Mouse (Mus musculus) embryonic facial prominence, embryonic 13.5 days (tissue): ENCODE measurements around the gene Keap1. TPM values are rescaled to one million over a fixed set of nuclear protein-coding genes. Genes with fewer than 3 reads are reported as not detected.
A peak's percentile ranks its signal among the peaks of the same experiment; 100 is the strongest.
"Not testable (repeated sequence)": the region's sequence is repeated elsewhere in the genome, so short reads cannot be mapped to it uniquely, and the experiment has no call there.

ENCODE experiments used
- ATAC-seq: fragments of 200-750 bp; cut with Nextera tagmentation; 2 replicates; pipeline ENCODE4 v1.8.0; 2017; ENCODE audit warnings: low read depth; ENCODE audit not compliant: insufficient number of reproducible peaks, insufficient read depth, low FRiP score, low TSS enrichment
- H3K27ac ChIP-seq: fragments of 300-500 bp; sonication (generic); 2 replicates; pipeline ENCODE4 v1.5.1; 2015; ENCODE audit warnings: moderate library complexity, mild to moderate bottlenecking, inconsistent platforms
- H3K27me3 ChIP-seq: fragments of 300-500 bp; sonication (generic); 2 replicates; pipeline ENCODE4 v1.6.1; 2015; ENCODE audit warnings: mild to moderate bottlenecking, inconsistent platforms
- H3K36me3 ChIP-seq: fragments of 300-500 bp; sonication (generic); 2 replicates; pipeline ENCODE4 v1.6.1; 2015; ENCODE audit warnings: mild to moderate bottlenecking, inconsistent platforms
- H3K4me1 ChIP-seq: fragments of 300-500 bp; sonication (generic); 2 replicates; pipeline ENCODE4 v1.6.1; 2015; ENCODE audit warnings: inconsistent platforms
- H3K4me2 ChIP-seq: fragments of 300-500 bp; sonication (generic); 2 replicates; pipeline ENCODE4 v1.6.1; 2015; ENCODE audit warnings: moderate library complexity, mild to moderate bottlenecking, inconsistent platforms
- H3K4me3 ChIP-seq: fragments of 300-500 bp; sonication (generic); 2 replicates; pipeline ENCODE4 v1.5.1; 2015; ENCODE audit warnings: mild to moderate bottlenecking, inconsistent platforms
- H3K9ac ChIP-seq: fragments of 300-500 bp; sonication (generic); 2 replicates; pipeline ENCODE4 v1.6.1; 2015; ENCODE audit warnings: mild to moderate bottlenecking, inconsistent platforms
- H3K9me3 ChIP-seq: fragments of 300-500 bp; sonication (generic); 2 replicates; pipeline ENCODE4 v1.6.1; 2016; ENCODE audit warnings: inconsistent platforms
- WGBS: fragments of 180-500 bp; shearing (Covaris S2); methylation state at CpG from one replicate; pipeline ENCODE4 v1.1.7; 2015; ENCODE audit warnings: mixed read lengths; 5-methylcytosine and 5-hydroxymethylcytosine counted together
- polyA plus RNA-seq: library from polyadenylated mRNA; unstranded; fragments of >200 nt; fragmentation: Nextera tagmentation; extraction: Ambion mirVana; gene quantifications from 2 replicates; pipeline ENCODE4 v1.2.1, GENCODE M21; 2015

The Keap1 gene
- polyA plus RNA-seq, 1 experiment from 2014 or later = 70.7 TPM

DNA sequence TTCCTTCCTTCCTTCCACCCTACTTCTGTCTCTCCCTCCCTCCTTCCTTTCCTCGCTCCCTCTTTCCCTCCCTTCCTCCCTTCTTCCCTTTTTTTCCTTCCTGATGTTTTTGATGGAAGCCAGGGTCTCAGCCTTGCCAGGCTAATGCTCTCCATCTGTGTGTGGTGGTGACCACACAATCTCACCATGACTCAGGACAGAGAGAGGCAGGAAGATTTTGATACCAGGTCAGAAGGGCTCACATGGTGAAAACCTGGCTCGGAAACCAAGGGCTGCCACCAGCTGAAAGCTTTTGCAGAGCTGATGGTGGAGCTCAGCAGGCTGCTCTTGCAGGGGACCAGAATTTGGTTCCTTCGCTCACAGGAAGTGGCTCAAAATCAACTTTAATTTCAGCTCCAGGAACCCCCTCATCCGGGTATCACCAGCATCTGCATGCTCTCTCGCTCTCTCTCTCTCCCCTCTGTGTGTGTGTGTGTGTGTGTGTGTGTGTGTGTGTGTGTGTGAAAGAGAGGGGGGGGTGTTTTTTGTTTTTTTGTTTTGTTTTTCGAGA is 21.4 kb upstream of the Keap1 start:
- Histone ChIP-seq H3K4me2 (no peak overlapping the region), H3K9ac (no peak overlapping the region), H3K27me3 (no peaks in the 10 kb centered on the region), H3K36me3 (no peaks in the 10 kb centered on the region), H3K4me3 (no peak overlapping the region), H3K9me3 (no peaks in the 10 kb centered on the region), H3K4me1 (peaks cover 7% of the 10 kb centered on the region), H3K27ac (no peak overlapping the region)
- ATAC-seq = no peak
- 60% methylated on average over 6 of the region's 6 CpGs for WGBS

- not testable (repeated sequence) for H3K36me3 ChIP-seq, H3K4me2 ChIP-seq, H3K27ac ChIP-seq, ATAC-seq, H3K9ac ChIP-seq, H3K9me3 ChIP-seq, H3K4me1 ChIP-seq, H3K4me3 ChIP-seq
- 76% methylated on average over 4 of the region's 4 CpGs for WGBS
- H3K27me3 ChIP-seq = peaks cover 10% of the 10 kb centered on the region; the same call in 1 of the 2 replicates
These were observed 17.2 kb upstream of the Keap1 start for GRCm38 (mm10) chr9:21256349-21256748.

DNA sequence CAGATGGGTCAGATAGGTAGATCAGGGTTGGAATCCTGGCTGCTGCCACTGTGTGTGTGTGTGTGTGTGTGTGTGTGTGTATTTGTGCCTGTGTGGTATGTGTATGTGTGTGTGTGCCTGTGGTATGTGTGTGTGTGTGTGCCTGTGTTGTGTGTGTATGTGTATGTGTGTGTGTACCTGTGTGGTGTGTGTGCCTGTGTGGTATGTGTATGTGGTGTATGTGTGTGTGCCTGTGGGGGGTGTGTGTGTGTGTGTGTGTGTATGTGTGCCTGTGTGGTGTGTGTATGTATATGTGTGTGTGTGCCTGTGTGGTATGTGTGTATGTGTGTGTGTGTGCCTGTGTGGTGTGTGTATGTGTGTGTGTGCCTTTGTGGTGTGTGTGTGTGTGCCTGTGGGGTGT is 15.5 kb upstream of the Keap1 start:
- no peak for ATAC-seq
- Histone ChIP-seq H3K27ac (no peak overlapping the region), H3K9ac (no peak overlapping the region)

DNA sequence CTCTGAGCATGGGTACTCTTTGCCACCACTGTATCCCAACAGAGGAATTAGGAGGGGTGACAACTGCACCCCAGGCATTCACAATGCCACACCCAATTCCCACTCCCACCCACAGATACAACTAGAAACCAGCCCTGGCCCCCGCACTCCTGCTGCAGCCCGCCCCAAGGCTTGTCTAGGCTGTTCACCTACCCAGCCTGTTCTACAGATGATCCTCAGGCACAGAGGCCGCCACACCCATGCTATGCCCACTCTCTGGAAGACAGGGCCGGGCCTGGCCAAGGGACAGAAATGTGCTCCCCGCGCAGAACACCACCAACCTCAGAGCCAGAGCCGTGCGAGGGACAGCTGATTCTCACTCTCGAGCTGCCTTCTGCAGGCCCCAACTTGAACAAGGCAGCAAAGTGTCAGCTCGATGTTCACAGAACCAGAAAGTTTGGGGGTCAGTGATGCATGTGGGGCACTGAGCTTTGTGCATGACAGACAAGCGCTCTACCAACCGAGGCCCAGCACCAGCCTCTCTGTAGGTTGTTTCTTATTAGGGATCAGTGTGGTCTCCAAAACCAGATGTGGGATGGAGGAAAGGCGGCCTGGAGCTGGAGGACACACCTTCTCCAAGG is 12.1 kb upstream of the Keap1 start:
- Histone ChIP-seq H3K4me1 (peaks cover 16% of the 10 kb centered on the region), H3K9ac (0 out of 2 replicates have a peak overlapping the region, but pooled peaks have one; percentile 11), H3K27me3 (peaks cover 60% of the 10 kb centered on the region), H3K27ac (peak overlapping the region; percentile 48; the same call in 1 of the 2 replicates), H3K9me3 (no peaks in the 10 kb centered on the region), H3K4me2 (0 out of 2 replicates have a peak overlapping the region, but pooled peaks have one; percentile 11), H3K4me3 (no peak overlapping the region), H3K36me3 (no peaks in the 10 kb centered on the region)
- WGBS = 58% methylated on average over 13 of the region's 13 CpGs
- peak; percentile 28; the same call in 1 of the 2 replicates for ATAC-seq

More for the DNA sequence above, 15.5 kb upstream of the Keap1 start:
- Histone ChIP-seq H3K4me2 (no peak overlapping the region), H3K36me3 (no peaks in the 10 kb centered on the region), H3K4me3 (no peak overlapping the region), H3K4me1 (peaks cover 9% of the 10 kb centered on the region), H3K9me3 (no peaks in the 10 kb centered on the region), H3K27me3 (peaks cover 26% of the 10 kb centered on the region)

DNA sequence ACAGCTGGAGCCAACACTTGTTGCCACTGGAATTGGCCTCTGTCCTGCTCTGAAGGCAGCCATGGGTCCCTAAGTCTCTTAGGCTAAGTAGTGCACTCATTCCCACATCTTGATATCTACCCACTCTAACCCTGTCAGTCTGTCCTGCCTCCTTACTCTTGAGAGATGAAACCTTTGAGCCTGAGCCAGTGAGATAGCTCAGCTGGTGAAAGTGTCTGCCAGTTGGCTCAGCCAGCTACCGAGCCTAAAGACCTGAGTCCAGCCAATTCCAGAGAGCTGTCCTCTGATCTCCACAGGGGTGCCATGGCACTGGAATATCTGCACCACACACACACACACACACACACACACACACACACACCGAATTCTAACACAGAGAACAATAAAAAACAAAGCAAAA is 11.3 kb upstream of the Keap1 start:
- no peak overlapping the region for H3K9ac ChIP-seq
- H3K27me3 ChIP-seq = peaks cover 67% of the 10 kb centered on the region
- peaks cover 16% of the 10 kb centered on the region for H3K4me1 ChIP-seq
- H3K27ac ChIP-seq = no peak overlapping the region
- no peaks in the 10 kb centered on the region for H3K36me3 ChIP-seq
- ATAC-seq = no peak
- no peak overlapping the region for H3K4me3 ChIP-seq
- no peaks in the 10 kb centered on the region for H3K9me3 ChIP-seq
- no peak overlapping the region for H3K4me2 ChIP-seq
- 72% methylated on average over 2 of the region's 2 CpGs for WGBS

- no peak overlapping the region for H3K4me3 ChIP-seq
- ATAC-seq = no peak
- H3K9ac ChIP-seq = no peak overlapping the region
- 42% methylated on average over 17 of the region's 17 CpGs for WGBS
- H3K4me1 ChIP-seq = peaks cover 22% of the 10 kb centered on the region
- H3K27ac ChIP-seq = no peak overlapping the region
- no peaks in the 10 kb centered on the region for H3K36me3 ChIP-seq
- no peaks in the 10 kb centered on the region for H3K9me3 ChIP-seq
- H3K4me2 ChIP-seq = no peak overlapping the region
- H3K27me3 ChIP-seq = peaks cover 74% of the 10 kb centered on the region
These were observed 10.7 kb upstream of the Keap1 start for GRCm38 (mm10) chr9:21249629-21250508.

DNA sequence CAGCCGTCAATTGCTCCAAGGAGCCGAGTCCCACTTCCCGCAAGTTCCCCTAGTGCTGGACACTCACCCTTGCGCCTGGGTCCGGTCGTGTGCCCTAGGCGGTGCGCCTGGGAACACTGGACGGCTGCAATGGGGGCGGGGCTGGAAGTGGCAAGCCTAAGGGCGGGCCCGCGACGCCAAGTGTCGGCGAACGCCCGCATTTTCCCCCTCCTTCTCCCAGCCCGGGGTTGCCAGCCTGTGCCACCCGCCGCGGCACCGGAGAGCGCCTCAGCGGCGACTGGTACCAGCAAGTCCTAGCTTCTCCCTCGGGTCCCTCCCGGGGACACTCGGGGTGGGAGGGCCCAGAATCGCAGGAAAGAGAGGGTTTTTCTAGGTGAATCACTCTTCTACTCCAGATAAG is 9.2 kb upstream of the Keap1 start, which contains the start of gene S1pr5:
Gene S1pr5, minus strand, starts transcription at position 118 of the 400 bp plus-strand sequence.
- H3K9ac ChIP-seq = peak within 1 kb of the TSS; percentile 57
- WGBS = under 1% methylated on average over 30 of the region's 30 CpGs
- no peak within 1 kb of the TSS for H3K27ac ChIP-seq
- H3K27me3 ChIP-seq = peaks cover 89% of the 10 kb centered on the region
- no peaks in the 10 kb centered on the region for H3K36me3 ChIP-seq
- ATAC-seq = no peak
- H3K4me2 ChIP-seq = peak within 1 kb of the TSS; percentile 55
- H3K9me3 ChIP-seq = no peaks in the 10 kb centered on the region
- peaks cover 34% of the 10 kb centered on the region for H3K4me1 ChIP-seq
- H3K4me3 ChIP-seq = peak within 1 kb of the TSS; percentile 29

DNA sequence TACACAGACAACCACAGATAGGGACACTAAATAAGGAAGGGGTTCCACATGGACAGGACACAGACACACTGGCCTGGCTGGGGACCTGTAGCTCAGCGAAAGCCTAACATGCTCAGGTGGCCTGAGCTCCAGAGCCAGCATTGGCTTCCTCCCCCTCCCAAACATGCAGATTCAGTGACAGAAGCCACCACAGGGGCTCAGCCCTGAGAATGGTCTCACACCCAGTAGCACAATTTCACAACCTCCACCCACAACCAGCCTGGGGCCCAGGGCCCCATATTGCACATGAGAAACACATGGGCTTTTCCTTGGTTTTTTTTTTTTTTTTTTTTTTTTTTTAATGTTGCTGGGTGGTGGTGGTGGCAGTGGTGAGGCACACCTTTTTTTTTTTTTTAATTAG is 7.2 kb upstream of the Keap1 start:
- H3K36me3 ChIP-seq = no peaks in the 10 kb centered on the region
- H3K4me2 ChIP-seq = no peak overlapping the region
- H3K27me3 ChIP-seq = peaks cover 97% of the 10 kb centered on the region
- ATAC-seq = no peak
- H3K9me3 ChIP-seq = no peaks in the 10 kb centered on the region
- WGBS = 60% methylated on average over 1 of the region's 1 CpGs
- no peak overlapping the region for H3K4me3 ChIP-seq
- H3K4me1 ChIP-seq = peaks cover 34% of the 10 kb centered on the region
- no peak overlapping the region for H3K27ac ChIP-seq
- no peak overlapping the region for H3K9ac ChIP-seq

DNA sequence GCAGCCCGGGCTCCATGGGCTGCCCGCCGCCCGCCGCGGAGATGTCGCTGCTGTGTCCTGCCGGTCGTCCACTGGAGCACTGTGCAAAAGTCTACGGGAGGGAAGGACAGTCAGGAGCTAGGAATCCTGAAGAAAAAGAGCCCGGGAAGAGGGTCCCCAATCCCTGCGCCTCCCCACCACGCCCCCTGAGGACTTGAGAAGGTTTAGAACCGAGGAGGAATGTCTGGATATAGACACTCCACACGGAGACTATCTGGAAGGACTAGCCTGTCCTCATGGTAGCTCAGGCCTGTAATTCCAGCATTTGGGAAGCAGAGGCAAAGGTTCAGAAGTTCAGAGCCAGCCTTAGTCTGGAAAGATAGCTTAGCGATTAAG is 5.9 kb upstream of the Keap1 start:
- H3K9me3 ChIP-seq = no peaks in the 10 kb centered on the region
- WGBS = 3% methylated on average over 16 of the region's 16 CpGs
- ATAC-seq = no peak
- H3K36me3 ChIP-seq = no peaks in the 10 kb centered on the region
- H3K4me3 ChIP-seq = peak overlapping the region; percentile 50
- no peak overlapping the region for H3K27ac ChIP-seq
- H3K9ac ChIP-seq = peak overlapping the region; percentile 67
- peaks cover 30% of the 10 kb centered on the region for H3K4me1 ChIP-seq
- H3K4me2 ChIP-seq = peak overlapping the region; percentile 92
- peaks cover 89% of the 10 kb centered on the region for H3K27me3 ChIP-seq

GRCm38 (mm10) chr9:21244428-21245112 is 5.4 kb upstream of the Keap1 start:
- WGBS = under 1% methylated on average over 72 of the region's 72 CpGs
- H3K9me3 ChIP-seq = no peaks in the 10 kb centered on the region
- H3K27me3 ChIP-seq = peaks cover 84% of the 10 kb centered on the region
- peak overlapping the region; percentile 92 for H3K4me2 ChIP-seq
- H3K9ac ChIP-seq = peak overlapping the region; percentile 67
- ATAC-seq = no peak
- H3K4me1 ChIP-seq = peaks cover 33% of the 10 kb centered on the region
- no peak overlapping the region for H3K27ac ChIP-seq
- peak overlapping the region; percentile 50 for H3K4me3 ChIP-seq
- H3K36me3 ChIP-seq = no peaks in the 10 kb centered on the region

DNA sequence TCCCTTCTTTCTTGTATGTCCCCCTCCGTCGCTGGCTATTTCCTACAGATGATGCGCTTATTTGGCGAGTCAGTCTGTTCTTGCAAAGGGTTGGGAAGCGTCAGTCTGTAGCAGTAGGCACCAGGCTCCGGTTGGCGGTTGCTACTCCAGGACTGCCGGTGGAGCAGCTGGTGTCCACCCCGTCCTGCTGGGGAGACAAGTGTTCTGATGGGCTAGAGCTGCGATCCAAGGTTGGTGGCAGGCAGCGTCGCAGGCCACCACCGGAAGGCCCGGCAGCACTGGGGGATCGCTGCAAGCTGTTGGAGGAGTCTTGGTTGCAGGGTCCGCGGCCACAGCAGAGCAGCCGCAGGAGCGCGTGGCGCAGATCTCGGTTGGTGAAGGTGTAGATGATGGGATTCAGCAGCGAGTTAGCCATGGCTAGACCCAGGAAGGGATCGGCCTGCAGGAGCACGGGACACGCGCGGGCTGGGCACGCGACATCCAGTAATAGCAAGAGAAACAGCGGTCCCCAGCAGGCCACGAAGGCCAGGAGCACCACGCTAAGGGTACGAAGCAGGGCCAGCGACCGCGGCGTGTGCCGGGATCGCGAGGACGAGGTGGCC is 4.8 kb upstream of the Keap1 start:
- Histone ChIP-seq H3K36me3 (no peaks in the 10 kb centered on the region), H3K9me3 (no peaks in the 10 kb centered on the region), H3K4me3 (peak overlapping the region; percentile 50), H3K27ac (no peak overlapping the region), H3K9ac (peak overlapping the region; percentile 67), H3K27me3 (peaks cover 78% of the 10 kb centered on the region), H3K4me1 (peaks cover 36% of the 10 kb centered on the region), H3K4me2 (peak overlapping the region; percentile 92)
- 4% methylated on average over 42 of the region's 42 CpGs for WGBS
- ATAC-seq = no peak
